Mouse (Mus musculus) erythroblast, adult 5-6 weeks (primary cell): ENCODE data around the gene Gapvd1. TPM values are rescaled to one million over a fixed set of nuclear protein-coding genes. Genes with fewer than 3 reads are reported as not detected.
"Not testable (repeated sequence)": the region's sequence is repeated elsewhere in the genome, so short reads cannot be mapped to it uniquely, and the experiment has no call there.

Source experiments
- ATAC-seq: replicated peaks from 2 replicates; pipeline ENCODE4 v1.8.0; 2016; ENCODE audit warnings: moderate number of reproducible peaks, mild to moderate bottlenecking, moderate TSS enrichment, inconsistent platforms; ENCODE audit not compliant: poor library complexity, low FRiP score, severe bottlenecking
- total RNA-seq, 2 experiments: library from RNA; stranded (forward) in 1 of 2; stranded (reverse) in 1 of 2; fragments of 150-400 nt in 1 of 2; fragments of 200-764, 138-1000 nt in 1 of 2; gene quantifications; 2 replicates each; pipeline versions ENCODE4 v1.2.3 to v1.2.4; 2015 to 2017; ENCODE audit warnings: low replicate concordance in 2 of 2

The Gapvd1 gene
- total RNA-seq, 2 experiments from 2014 or later: 308 to 761 TPM

- ATAC-seq: peak; percentile 59
These were observed 17.5 kb upstream of the Gapvd1 start for GRCm38 (mm10) chr2:34772252-34773235.

GRCm38 (mm10) chr2:34771368-34772226 is 16.6 kb upstream of the Gapvd1 start, which contains the start of gene Hspa5:
Gene Hspa5, plus strand, starts transcription at chr2:34771970.
- peak; percentile 93 for ATAC-seq

- ATAC-seq: no peak
These were observed 15.9 kb upstream of the Gapvd1 start for GRCm38 (mm10) chr2:34770951-34771350.

- ATAC-seq: no peak
These were observed 15.0 kb upstream of the Gapvd1 start for GRCm38 (mm10) chr2:34770049-34770448.

- ATAC-seq: no peak
These were observed 9.8 kb upstream of the Gapvd1 start for GRCm38 (mm10) chr2:34764801-34765200.

- ATAC-seq: peak; percentile 57; the same call in 1 of the 2 replicates
These were observed 7.8 kb upstream of the Gapvd1 start for GRCm38 (mm10) chr2:34762872-34763271.

GRCm38 (mm10) chr2:34762174-34762573 is 7.1 kb upstream of the Gapvd1 start:
- ATAC-seq: peak; percentile 91

GRCm38 (mm10) chr2:34761272-34761671 is 6.2 kb upstream of the Gapvd1 start:
- ATAC-seq: not testable (repeated sequence)

- ATAC-seq: no peak
These were observed 2.3 kb upstream of the Gapvd1 start for GRCm38 (mm10) chr2:34757341-34757740.

- ATAC-seq: peak; percentile 87
These were observed 1.1 kb downstream of the Gapvd1 start for GRCm38 (mm10) chr2:34753811-34754550.

- ATAC-seq: no peak
These were observed 4.8 kb downstream of the Gapvd1 start for GRCm38 (mm10) chr2:34750245-34750644.

- ATAC-seq: 0 out of 2 replicates have a peak, but pooled peaks have one; percentile 17
These were observed 6.6 kb downstream of the Gapvd1 start for GRCm38 (mm10) chr2:34748479-34748878.

GRCm38 (mm10) chr2:34745673-34746072 is 9.4 kb downstream of the Gapvd1 start:
- ATAC-seq: no peak

- ATAC-seq: no peak
These were observed 10.6 kb downstream of the Gapvd1 start for GRCm38 (mm10) chr2:34744476-34744875.

GRCm38 (mm10) chr2:34742675-34743074 is 12.4 kb downstream of the Gapvd1 start:
- no peak for ATAC-seq

GRCm38 (mm10) chr2:34741390-34742159 is 13.5 kb downstream of the Gapvd1 start:
- 0 out of 2 replicates have a peak, but pooled peaks have one; percentile 12 for ATAC-seq

- ATAC-seq: peak; percentile 91
These were observed 15.2 kb downstream of the Gapvd1 start for GRCm38 (mm10) chr2:34739684-34740391.

- ATAC-seq: no peak
These were observed 17.1 kb downstream of the Gapvd1 start for GRCm38 (mm10) chr2:34737911-34738310.
